Mouse (Mus musculus) kidney, adult 2 months (tissue): ENCODE data around the gene Saysd1. TPM values are rescaled to one million over a fixed set of nuclear protein-coding genes. Genes with fewer than 3 reads are reported as not detected.

Experiments used
- DNase-seq: peaks from one replicate; pipeline ENCODE4 v3.0.0; 2021
- H3K27ac ChIP-seq: fragments of 200-500 bp; 2 replicates; pipeline ENCODE4 v1.5.1; 2012; ENCODE audit warnings: low read depth, low read length, control low read depth, inconsistent platforms; ENCODE audit not compliant: insufficient read depth
- H3K27me3 ChIP-seq: fragments of 200-500 bp; replicated peaks from 2 replicates; pipeline ENCODE4 v1.6.1; 2012; ENCODE audit warnings: mild to moderate bottlenecking, moderate library complexity, low read length, inconsistent platforms; ENCODE audit not compliant: control insufficient read depth, insufficient read depth
- H3K36me3 ChIP-seq: fragments of 200-500 bp; 2 replicates; pipeline ENCODE4 v1.6.1; 2012; ENCODE audit warnings: mild to moderate bottlenecking, moderate library complexity, low read length, inconsistent platforms; ENCODE audit not compliant: control insufficient read depth, insufficient read depth
- H3K4me1 ChIP-seq: fragments of 200-500 bp; 2 replicates; pipeline ENCODE4 v1.6.1; 2011; ENCODE audit warnings: low read length; ENCODE audit not compliant: control insufficient read depth, insufficient read depth
- H3K4me3 ChIP-seq: fragments of 200-500 bp; 2 replicates; pipeline ENCODE4 v1.5.1; 2011; ENCODE audit warnings: mild to moderate bottlenecking, low read depth, low read length, control low read depth; ENCODE audit not compliant: insufficient read depth
- CTCF ChIP-seq: fragments of 200-500 bp; conservative IDR thresholded peaks from 2 replicates; pipeline ENCODE4 v1.5.1; 2011; ENCODE audit warnings: low read depth, mild to moderate bottlenecking, control low read depth, low read length, moderate library complexity, mixed read lengths; ENCODE audit not compliant: insufficient read depth, insufficient read length
- POLR2A ChIP-seq: fragments of 200-500 bp; IDR thresholded peaks from one replicate; pipeline ENCODE4 v1.6.1; 2011; ENCODE audit warnings: low read depth, low read length, control low read depth
- WGBS: fragments of 180-500 bp; shearing (Covaris S2); methylation state at CpG from one replicate; pipeline ENCODE4 v1.1.7; 2018; 5-methylcytosine and 5-hydroxymethylcytosine counted together
- polyA plus RNA-seq: library from polyadenylated mRNA; depleted of rRNA; stranded (reverse); fragments of >200 nt; gene quantifications from 2 replicates; pipeline ENCODE4 v1.2.3, GENCODE M21; 2012

The Saysd1 gene
- polyA plus RNA-seq, 1 experiment: 11.4 TPM

DNA sequence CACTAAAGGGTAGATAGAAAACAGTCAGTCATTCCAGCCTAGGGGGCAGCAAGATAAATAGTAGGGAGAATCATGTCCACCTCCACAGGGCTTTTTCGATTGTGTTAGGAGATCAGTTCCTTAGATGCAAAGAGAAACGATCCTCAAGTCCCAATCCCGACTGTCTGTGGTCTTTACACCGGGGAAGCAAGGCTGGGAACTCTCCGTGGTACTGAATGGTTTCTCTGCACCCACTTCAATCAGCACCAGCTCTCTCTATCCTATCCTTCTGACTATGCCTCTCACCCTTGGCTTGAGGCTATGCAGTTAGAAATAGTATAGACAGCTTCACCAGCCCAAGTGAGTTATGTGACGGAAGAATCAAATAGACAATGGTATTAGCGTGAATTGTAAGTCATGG is 44.8 kb downstream of the Saysd1 start:
- Histone ChIP-seq H3K4me1 (no peaks in the 10 kb centered on the region), H3K36me3 (no peaks in the 10 kb centered on the region), H3K27ac (no peak overlapping the region), H3K27me3 (no peaks in the 10 kb centered on the region), H3K4me3 (no peak overlapping the region)
- TF ChIP-seq POLR2A (no peak), CTCF (no peak)
- peak; percentile 31 for DNase-seq
- 20% methylated on average over 7 of the region's 7 CpGs for whole genome bisulfite sequencing

DNA sequence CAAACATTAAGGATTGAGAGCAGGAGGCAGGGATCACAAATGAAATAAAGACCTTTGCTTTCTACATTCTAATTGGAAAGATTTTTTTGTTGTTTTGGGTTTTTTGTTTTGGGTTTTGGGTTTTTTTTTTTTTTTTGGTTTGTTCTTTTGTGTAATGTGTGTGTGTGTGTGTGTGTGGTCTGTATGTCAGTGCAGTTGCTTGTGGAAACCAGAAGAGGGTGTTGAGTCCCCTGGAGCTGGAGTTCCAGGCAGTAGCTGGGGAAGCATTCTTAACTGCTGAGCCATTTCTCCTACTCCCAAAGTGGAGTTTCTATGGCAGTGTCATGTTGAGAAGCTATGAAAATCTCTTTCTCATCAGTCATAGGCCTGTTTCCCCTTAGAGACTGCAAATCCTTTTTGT is 54.0 kb downstream of the Saysd1 start:
- H3K27ac ChIP-seq: no peak overlapping the region
- H3K4me3 ChIP-seq: no peak overlapping the region
- no peak for DNase-seq
- H3K36me3 ChIP-seq: no peaks in the 10 kb centered on the region
- TF ChIP-seq CTCF (no peak), POLR2A (no peak)
- peaks cover 15% of the 10 kb centered on the region; the same call in 1 of the 2 replicates for H3K4me1 ChIP-seq
- no peaks in the 10 kb centered on the region for H3K27me3 ChIP-seq

DNA sequence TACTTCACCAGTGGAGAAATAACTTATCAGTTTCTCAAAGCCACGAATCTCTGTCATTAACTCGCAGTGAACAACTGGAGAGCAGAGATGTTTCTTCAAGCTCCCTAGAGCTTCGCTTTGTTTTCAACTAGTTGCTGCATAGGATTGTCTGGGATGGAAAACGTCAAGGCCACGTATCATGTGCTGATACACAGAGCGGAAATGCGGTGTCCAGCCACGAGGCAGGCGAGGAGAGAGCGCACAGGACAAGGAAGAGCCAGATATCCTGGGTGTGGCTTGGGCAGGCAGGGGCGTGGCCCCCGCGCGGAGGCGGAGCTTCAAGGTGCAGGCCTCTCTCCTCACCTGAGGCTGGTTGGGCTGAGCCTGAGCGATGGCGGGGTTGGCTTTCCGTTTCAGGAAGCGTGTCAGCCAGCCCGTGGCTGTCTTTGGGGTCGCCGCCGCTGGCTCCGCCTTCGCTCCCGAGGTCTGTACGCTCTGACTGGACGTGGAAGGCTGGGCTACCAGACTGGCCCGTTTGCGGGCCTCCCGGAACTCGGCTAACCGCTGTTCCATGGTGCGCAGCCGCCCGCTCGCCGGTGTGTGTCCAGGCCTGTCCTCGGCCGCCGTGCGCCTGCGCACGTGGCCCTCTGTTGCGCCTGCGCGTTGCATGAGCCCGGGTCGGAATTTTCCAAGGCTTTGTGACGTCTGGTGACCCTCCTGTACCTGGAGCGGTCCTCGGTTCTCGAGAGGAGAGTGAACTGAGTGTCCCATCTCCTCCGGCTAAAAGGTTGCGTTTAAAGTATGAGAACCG is 55.6 kb downstream of the Saysd1 start:
- Histone ChIP-seq H3K4me1 (peaks cover 15% of the 10 kb centered on the region; the same call in 1 of the 2 replicates), H3K27ac (peak overlapping the region; percentile 96), H3K36me3 (no peaks in the 10 kb centered on the region), H3K27me3 (no peaks in the 10 kb centered on the region), H3K4me3 (peak overlapping the region; percentile 63)
- 1% methylated on average over 56 of the region's 56 CpGs for WGBS
- TF ChIP-seq CTCF (no peak), POLR2A (peak; percentile 57)
- DNase-seq: peak; percentile 98

DNA sequence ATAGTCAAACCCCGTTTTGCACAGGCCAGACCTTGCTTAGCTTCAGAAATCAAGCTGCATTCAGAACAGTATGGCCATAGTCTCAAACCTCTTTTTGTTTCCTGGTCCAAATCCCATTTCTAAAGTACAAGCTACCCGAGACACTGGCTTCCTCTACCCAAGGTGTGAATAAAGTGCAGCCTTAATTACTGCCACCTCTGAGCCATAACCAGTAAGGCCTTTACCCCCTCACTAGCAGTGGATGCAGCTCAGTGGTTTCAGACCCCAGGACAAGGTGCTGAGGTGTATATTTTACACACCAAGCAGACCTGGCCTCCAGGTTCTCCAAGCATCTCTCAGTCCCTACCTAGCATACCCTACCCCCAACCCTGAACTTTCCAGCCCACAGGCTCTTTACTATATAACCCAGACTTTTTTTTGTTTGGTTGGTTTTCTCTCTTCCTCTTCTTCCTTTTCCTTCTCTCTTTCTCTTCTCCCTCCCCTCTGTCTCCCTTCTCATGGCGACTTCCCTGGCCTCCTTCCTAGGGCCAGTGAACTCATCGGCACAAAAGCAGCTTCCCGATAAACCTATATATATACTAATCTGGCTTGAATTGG is 56.3 kb downstream of the Saysd1 start:
- H3K27me3 ChIP-seq: no peaks in the 10 kb centered on the region
- no peaks in the 10 kb centered on the region for H3K36me3 ChIP-seq
- no peak for DNase-seq
- 53% methylated on average over 5 of the region's 5 CpGs for WGBS
- TF ChIP-seq CTCF (no peak), POLR2A (no peak)
- H3K4me1 ChIP-seq: peaks cover 15% of the 10 kb centered on the region; the same call in 1 of the 2 replicates
- H3K27ac ChIP-seq: peak overlapping the region; percentile 96
- H3K4me3 ChIP-seq: no peak overlapping the region; the same call in 1 of the 2 replicates

DNA sequence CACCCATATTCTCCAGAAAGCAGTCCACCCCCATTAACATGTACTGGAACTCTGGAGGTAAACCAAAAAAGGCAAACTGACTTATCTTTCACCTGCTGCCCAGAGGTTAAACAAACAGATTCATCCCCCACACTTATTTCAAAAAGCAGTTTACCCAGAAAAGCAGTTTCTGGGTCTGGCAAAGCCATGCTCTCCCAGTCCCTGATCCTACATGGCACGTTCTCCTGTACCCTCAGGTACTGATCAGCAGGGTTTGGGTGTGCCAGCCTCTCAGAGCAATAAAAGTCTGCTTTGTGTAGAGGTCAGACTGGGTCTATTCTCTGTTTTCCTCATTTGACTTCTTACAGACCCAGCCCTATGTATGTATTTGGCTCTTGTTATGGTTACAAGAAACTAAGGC is 57.2 kb downstream of the Saysd1 start:
- DNase-seq: no peak
- H3K36me3 ChIP-seq: no peaks in the 10 kb centered on the region; the same call in 1 of the 2 replicates
- peaks cover 15% of the 10 kb centered on the region; the same call in 1 of the 2 replicates for H3K4me1 ChIP-seq
- WGBS: 82% methylated on average over 1 of the region's 1 CpGs
- TF ChIP-seq CTCF (no peak), POLR2A (no peak)
- H3K4me3 ChIP-seq: no peak overlapping the region
- no peak overlapping the region for H3K27ac ChIP-seq
- H3K27me3 ChIP-seq: no peaks in the 10 kb centered on the region

DNA sequence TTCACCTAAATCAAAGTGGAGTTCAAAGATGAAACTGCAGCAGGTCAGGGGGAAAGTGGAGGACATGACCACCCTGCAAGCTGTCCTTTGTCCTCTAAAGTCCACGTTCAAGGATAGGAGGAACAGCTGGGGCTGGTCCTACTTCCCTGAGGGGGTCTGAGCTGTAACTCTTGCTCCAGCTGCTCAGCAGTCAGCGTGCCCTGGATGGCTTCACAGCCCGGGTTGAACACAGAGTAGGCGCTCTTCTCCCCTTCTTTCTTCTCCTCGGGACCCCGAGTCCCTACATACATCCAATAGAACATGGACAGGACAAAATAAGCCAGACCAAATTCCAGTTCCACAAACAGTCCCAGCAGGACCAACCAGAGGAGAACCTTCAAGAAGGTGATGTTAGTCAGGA is 61.2 kb downstream of the Saysd1 start:
- Histone ChIP-seq H3K4me1 (peaks cover 9% of the 10 kb centered on the region; the same call in 1 of the 2 replicates), H3K36me3 (no peaks in the 10 kb centered on the region; the same call in 1 of the 2 replicates), H3K4me3 (no peak overlapping the region), H3K27me3 (no peaks in the 10 kb centered on the region), H3K27ac (no peak overlapping the region)
- DNase-seq: no peak
- TF ChIP-seq CTCF (no peak), POLR2A (no peak)
- 78% methylated on average over 6 of the region's 6 CpGs for WGBS

DNA sequence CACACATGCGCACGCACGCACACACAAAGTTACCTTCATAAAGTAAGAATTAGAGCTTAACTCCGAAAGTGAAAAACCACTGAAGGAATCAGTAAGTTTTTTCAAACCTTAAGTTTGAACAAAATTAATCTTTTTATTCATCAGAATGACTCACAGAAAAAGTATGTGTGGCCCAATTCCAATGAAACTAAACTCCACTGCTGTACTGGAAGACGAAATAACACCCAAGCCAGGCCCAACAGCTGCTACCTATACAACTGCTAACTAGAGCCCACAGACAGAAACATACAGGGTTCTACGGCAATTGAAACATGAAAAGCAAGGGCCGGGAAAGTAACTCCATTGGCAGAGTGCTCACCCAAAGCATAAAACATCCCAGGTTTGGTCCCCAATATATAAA is 62.8 kb downstream of the Saysd1 start:
- WGBS: 81% methylated on average over 7 of the region's 7 CpGs
- no peak for TF ChIP-seq CTCF
- no peak for TF ChIP-seq POLR2A
- Histone ChIP-seq H3K27me3 (no peaks in the 10 kb centered on the region), H3K27ac (no peak overlapping the region), H3K4me3 (no peak overlapping the region), H3K4me1 (no peaks in the 10 kb centered on the region; the same call in 1 of the 2 replicates), H3K36me3 (no peaks in the 10 kb centered on the region; the same call in 1 of the 2 replicates)
- peak; percentile 7 for DNase-seq
